In the genomic region with DNA sequence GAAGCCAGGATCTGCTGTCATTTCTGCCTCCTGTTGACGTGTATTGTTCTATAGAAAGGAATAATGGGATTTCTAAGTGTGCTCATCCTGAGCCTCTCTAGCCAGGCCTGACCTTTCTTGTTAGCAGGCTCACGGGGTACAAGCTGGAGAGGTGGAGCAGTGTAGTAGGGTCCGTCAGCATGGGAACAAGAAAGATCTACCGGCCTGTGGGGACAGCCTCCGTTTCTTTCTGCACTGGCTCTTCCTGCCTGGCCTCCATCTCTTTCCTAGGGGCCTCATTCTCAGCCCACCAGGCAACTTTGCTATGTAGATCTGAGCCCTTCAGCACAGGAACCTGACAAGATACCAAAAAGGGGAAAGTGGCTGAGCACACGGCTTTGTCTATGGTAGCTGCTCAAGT, we compare ENCODE assay signal across 32 mouse cellular contexts. TPM values are rescaled to one million over a fixed set of nuclear protein-coding genes. Genes with fewer than 3 reads are reported as not detected.
DNase-seq lines count a peak whose midpoint lies in the region; ATAC-seq and TF ChIP-seq lines count a peak whose summit lies in the region.
"Had no signal": no experiment of that assay in that cellular context is flagged by ENCODE, and none has a peak within 500 bp of the region (broad histone marks: within the 10 kb centered on the region; RNA-seq: fewer than 3 reads in every experiment).

No protein-coding gene starts in this region.

- no peak overlapping the region for H3K27ac ChIP-seq in heart, postnatal 0 days (ENCODE audit: low read depth)
- peak overlapping the region; percentile 100 for H3K27ac ChIP-seq in liver, embryonic 14.5 days
- H3K27ac ChIP-seq in liver, embryonic 15.5 days (replicated peaks) = peak overlapping the region; percentile 100
- H3K27ac ChIP-seq: embryonic facial prominence, embryonic 12.5 days; embryonic facial prominence, embryonic 15.5 days; forebrain, embryonic 13.5 days; heart, embryonic 15.5 days; hindbrain, embryonic 12.5 days; hindbrain, embryonic 15.5 days; intestine, embryonic 15.5 days had no signal

- no peaks in the 10 kb centered on the region for H3K36me3 ChIP-seq in heart, postnatal 0 days (replicated peaks; ENCODE audit: control insufficient read depth, insufficient read depth, low read length)
- peaks cover 12% of the 10 kb centered on the region for H3K36me3 ChIP-seq in liver, embryonic 14.5 days (replicated peaks; ENCODE audit: control insufficient read depth, insufficient read depth, low read depth)
- peaks cover 29% of the 10 kb centered on the region for H3K36me3 ChIP-seq in liver, embryonic 15.5 days (replicated peaks)
- H3K36me3 ChIP-seq: heart, embryonic 15.5 days had no signal

- no peaks in the 10 kb centered on the region for H3K9me3 ChIP-seq in heart, postnatal 0 days (replicated peaks; ENCODE audit: control insufficient read depth, low read length)
- H3K9me3 ChIP-seq in liver, embryonic 14.5 days (ENCODE audit: control insufficient read depth, low read length) = no peaks in the 10 kb centered on the region
- no peaks in the 10 kb centered on the region for H3K9me3 ChIP-seq in liver, embryonic 15.5 days (replicated peaks)
- H3K9me3 ChIP-seq: embryonic facial prominence, embryonic 12.5 days; embryonic facial prominence, embryonic 15.5 days; forebrain, embryonic 10.5 days; forebrain, embryonic 13.5 days; heart, embryonic 12.5 days; heart, embryonic 15.5 days; hindbrain, embryonic 12.5 days; hindbrain, embryonic 15.5 days; intestine, embryonic 15.5 days had no signal

- no peak for TF ChIP-seq CTCF in heart, postnatal 0 days (IDR thresholded peaks at IDR 0.05; ENCODE audit: low read depth)
- TF ChIP-seq CTCF in liver, embryonic 14.5 days (IDR thresholded peaks at IDR 0.05; ENCODE audit: low read depth) = no peak

- no peak overlapping the region for H3K4me2 ChIP-seq in heart, postnatal 0 days (ENCODE audit: low read depth, low read length)
- 0 out of 2 replicates have a peak overlapping the region, but pooled peaks have one; percentile 5 for H3K4me2 ChIP-seq in liver, embryonic 14.5 days (ENCODE audit: low read depth)
- peak overlapping the region; percentile 27 for H3K4me2 ChIP-seq in liver, embryonic 15.5 days
- H3K4me2 ChIP-seq: embryonic facial prominence, embryonic 12.5 days; embryonic facial prominence, embryonic 15.5 days; forebrain, embryonic 13.5 days; heart, embryonic 12.5 days; heart, embryonic 15.5 days; hindbrain, embryonic 12.5 days; hindbrain, embryonic 15.5 days; intestine, embryonic 15.5 days had no signal

- H3K9ac ChIP-seq in heart, postnatal 0 days (replicated peaks; ENCODE audit: low read depth, low read length) = 0 out of 2 replicates have a peak overlapping the region, but pooled peaks have one; percentile 3
- peak overlapping the region; percentile 65 for H3K9ac ChIP-seq in liver, embryonic 14.5 days (replicated peaks)
- peak overlapping the region; percentile 61; the same call in 1 of the 2 replicates for H3K9ac ChIP-seq in liver, embryonic 15.5 days
- H3K9ac ChIP-seq: embryonic facial prominence, embryonic 12.5 days; embryonic facial prominence, embryonic 15.5 days; forebrain, embryonic 13.5 days; heart, embryonic 12.5 days; heart, embryonic 15.5 days; hindbrain, embryonic 12.5 days; hindbrain, embryonic 15.5 days; intestine, embryonic 15.5 days had no signal

- H3K4me1 ChIP-seq in heart, postnatal 0 days (ENCODE audit: control insufficient read depth, insufficient read depth) = peaks cover 39% of the 10 kb centered on the region
- H3K4me1 ChIP-seq in liver, embryonic 14.5 days (replicated peaks; ENCODE audit: control insufficient read depth in 2 of 2, insufficient read depth in 2 of 2, low read length in 1 of 2) = peaks cover 49 to 63% of the 10 kb centered on the region in 2 experiments
- H3K4me1 ChIP-seq in liver, embryonic 15.5 days (replicated peaks) = peaks cover 69% of the 10 kb centered on the region
- H3K4me1 ChIP-seq: forebrain, embryonic 10.5 days; forebrain, embryonic 13.5 days; hindbrain, embryonic 12.5 days had no signal

- TF ChIP-seq EP300 in heart, postnatal 0 days (IDR thresholded peaks at IDR 0.05; ENCODE audit: low read depth) = no peak
- TF ChIP-seq EP300 in liver, embryonic 14.5 days (IDR thresholded peaks at IDR 0.05; ENCODE audit: low read depth) = no peak

- no peak overlapping the region for H3K4me3 ChIP-seq in heart, postnatal 0 days (ENCODE audit: low read depth, low read length)
- no peak overlapping the region for H3K4me3 ChIP-seq in liver, embryonic 14.5 days (ENCODE audit: insufficient read depth in 1 of 2, low read depth in 2 of 2, low read length in 2 of 2)
- H3K4me3 ChIP-seq in liver, embryonic 15.5 days (replicated peaks) = no peak overlapping the region
- H3K4me3 ChIP-seq: embryonic facial prominence, embryonic 12.5 days; embryonic facial prominence, embryonic 15.5 days; forebrain, embryonic 10.5 days; forebrain, embryonic 13.5 days; heart, embryonic 12.5 days; heart, embryonic 15.5 days; hindbrain, embryonic 12.5 days; hindbrain, embryonic 15.5 days; intestine, embryonic 15.5 days had no signal

- WGBS in heart, postnatal 0 days = 85% methylated on average over 6 of the region's 6 CpGs
- 83% methylated on average over 6 of the region's 6 CpGs for WGBS in liver, embryonic 14.5 days (ENCODE audit: insufficient replicate concordance)
- 88% methylated on average over 6 of the region's 6 CpGs for WGBS in liver, embryonic 15.5 days (ENCODE audit: insufficient replicate concordance)

- DNase-seq in heart, adult 11 months = peak; percentile 85
- DNase-seq in heart, adult 18-20 months = no peak
- no peak for DNase-seq in heart, postnatal 0 days (ENCODE audit: low spot score)
- no peak for DNase-seq in heart, adult 8-10 months (ENCODE audit: low spot score)
- no peak for DNase-seq in liver, embryonic 14.5 days (ENCODE audit: low read depth in 3 of 3, low spot score in 3 of 3)
- no peak for DNase-seq in yolk sac, embryonic 10.5 days (ENCODE audit: low spot score)
- DNase-seq in kidney, adult 18-20 months = no peak
- DNase-seq: adrenal gland, adult 2 months; adrenal gland, postnatal 14 days; cerebellum, adult 11 months; cerebellum, adult 2 months; cerebellum, adult 9-11 months; cerebellum, postnatal 25 days; gastrocnemius, postnatal 25 days had no signal

- H3K27me3 ChIP-seq in heart, postnatal 0 days (ENCODE audit: control insufficient read depth, insufficient read depth, low read length) = no peaks in the 10 kb centered on the region
- no peaks in the 10 kb centered on the region for H3K27me3 ChIP-seq in liver, embryonic 14.5 days (ENCODE audit: control insufficient read depth, insufficient read depth, low read length)
- no peaks in the 10 kb centered on the region for H3K27me3 ChIP-seq in liver, embryonic 15.5 days
- H3K27me3 ChIP-seq: embryonic facial prominence, embryonic 12.5 days; embryonic facial prominence, embryonic 15.5 days; forebrain, embryonic 13.5 days; heart, embryonic 12.5 days; heart, embryonic 15.5 days; hindbrain, embryonic 12.5 days; hindbrain, embryonic 15.5 days; intestine, embryonic 15.5 days had no signal

- no peak for ATAC-seq in heart, postnatal 0 days (ENCODE audit: insufficient read depth, low read depth)
- ATAC-seq in liver, embryonic 14.5 days (ENCODE audit: insufficient read depth) = no peak
- ATAC-seq in liver, embryonic 15.5 days (ENCODE audit: insufficient read depth) = no peak
- ATAC-seq: CD4-positive, CD25-positive, alpha-beta regulatory T cell, adult 4 months; forebrain, embryonic 13.5 days; forebrain, embryonic 16.5 days; intestine, embryonic 15.5 days had no signal

RNA-seq across cellular contexts. Expression of a gene that starts 4.0 kb away (rescaled TPM):
- 10 to 100 TPM; 15.7 to 43.8 TPM for total RNA-seq in heart, adult 18-20 months (2021)
- total RNA-seq in heart, postnatal 0 days (2014; rRNA removed; ENCODE audit: low replicate concordance) = 0.12 and 15.6 TPM in 2 replicates
- polyA plus RNA-seq in heart, postnatal 0 days (2015; fragmentation: Nextera tagmentation; extraction: Ambion mirVana) = 17.6 and 23.3 TPM in 2 replicates
- 10 to 100 TPM; 20.7 to 55.8 (median 48.5) TPM for total RNA-seq in heart, adult 8-10 months (2022)
- 0.02 TPM in 1 of 2 replicates, not detected in the other for polyA plus RNA-seq in liver, embryonic 14.5 days (2012; rRNA removed)
- not detected in 2 replicates for polyA plus RNA-seq in liver, embryonic 14.5 days (2014; fragmentation: Nextera tagmentation; extraction: Ambion mirVana)
- 0.06 TPM in 1 of 2 replicates, not detected in the other for polyA plus RNA-seq in liver, embryonic 15.5 days (2015; fragmentation: Nextera tagmentation; extraction: Ambion mirVana)
- total RNA-seq: common myeloid progenitor, adult 5-6 weeks; hematopoietic stem cell, adult 5-6 weeks; MEL had no signal
- polyA plus RNA-seq: C2C12; CD4-positive, CD25-positive, alpha-beta regulatory T cell, adult 4 months; embryonic facial prominence, embryonic 12.5 days; forebrain, embryonic 10.5 days; forebrain, embryonic 13.5 days; forebrain, embryonic 16.5 days; hindbrain, embryonic 12.5 days; hindbrain, embryonic 15.5 days; intestine, embryonic 15.5 days had no signal

RNA-seq across cellular contexts. Expression of a gene that starts 24.4 kb away (rescaled TPM):
- total RNA-seq in heart, adult 18-20 months (2021) = 100 to 1,000 TPM; 255 to 377 TPM
- 71.4 and 234 TPM in 2 replicates for total RNA-seq in heart, postnatal 0 days (2014; rRNA removed; ENCODE audit: low replicate concordance)
- 339 and 342 TPM in 2 replicates for polyA plus RNA-seq in heart, postnatal 0 days (2015; fragmentation: Nextera tagmentation; extraction: Ambion mirVana)
- 100 to 1,000 TPM; 165 to 276 (median 226) TPM for total RNA-seq in heart, adult 8-10 months (2022)
- 329 and 337 TPM in 2 replicates for polyA plus RNA-seq in liver, embryonic 14.5 days (2012; rRNA removed)
- polyA plus RNA-seq in liver, embryonic 14.5 days (2014; fragmentation: Nextera tagmentation; extraction: Ambion mirVana) = 556 and 628 TPM in 2 replicates
- polyA plus RNA-seq in liver, embryonic 15.5 days (2015; fragmentation: Nextera tagmentation; extraction: Ambion mirVana) = 734 and 787 TPM in 2 replicates

RNA-seq across cellular contexts. Expression of a gene that starts 46.0 kb away (rescaled TPM):
- total RNA-seq in heart, adult 18-20 months (2021) = under 1 TPM in 1 of 2 experiments, not detected in 1; 0.18 TPM
- not detected in 2 replicates for total RNA-seq in heart, postnatal 0 days (2014; rRNA removed; ENCODE audit: low replicate concordance)
- 0.07 and 0.52 TPM in 2 replicates for polyA plus RNA-seq in heart, postnatal 0 days (2015; fragmentation: Nextera tagmentation; extraction: Ambion mirVana)
- under 1 TPM in 1 of 4 experiments, not detected in 3; 0.50 TPM for total RNA-seq in heart, adult 8-10 months (2022)
- polyA plus RNA-seq in liver, embryonic 14.5 days (2012; rRNA removed) = 0.58 and 0.64 TPM in 2 replicates
- 2.0 and 2.3 TPM in 2 replicates for polyA plus RNA-seq in liver, embryonic 14.5 days (2014; fragmentation: Nextera tagmentation; extraction: Ambion mirVana)
- polyA plus RNA-seq in liver, embryonic 15.5 days (2015; fragmentation: Nextera tagmentation; extraction: Ambion mirVana) = 2.9 and 3.8 TPM in 2 replicates
- total RNA-seq: gastrocnemius, adult 18-20 months; gastrocnemius, postnatal 25 days; heart, postnatal 25 days had no signal

Comparison
In these comparisons a context has a peak if more than half of its experiments do, and no peak if none do; other contexts are left out.
1. H3K9ac ChIP-seq: peak in every context shown above with its lines; median percentile 65 in liver, embryonic 14.5 days; 61 in liver, embryonic 15.5 days; 3 in heart, postnatal 0 days.